Mouse (Mus musculus): ENCODE data around the gene Iqca. TPM values are rescaled to one million over a fixed set of nuclear protein-coding genes. Genes with fewer than 3 reads are reported as not detected.
A peak's percentile ranks its signal among the peaks of the same experiment; 100 is the strongest.

The Iqca gene
- polyA plus RNA-seq, 1 experiment from 2014 or later, result 0.20 TPM

DNA sequence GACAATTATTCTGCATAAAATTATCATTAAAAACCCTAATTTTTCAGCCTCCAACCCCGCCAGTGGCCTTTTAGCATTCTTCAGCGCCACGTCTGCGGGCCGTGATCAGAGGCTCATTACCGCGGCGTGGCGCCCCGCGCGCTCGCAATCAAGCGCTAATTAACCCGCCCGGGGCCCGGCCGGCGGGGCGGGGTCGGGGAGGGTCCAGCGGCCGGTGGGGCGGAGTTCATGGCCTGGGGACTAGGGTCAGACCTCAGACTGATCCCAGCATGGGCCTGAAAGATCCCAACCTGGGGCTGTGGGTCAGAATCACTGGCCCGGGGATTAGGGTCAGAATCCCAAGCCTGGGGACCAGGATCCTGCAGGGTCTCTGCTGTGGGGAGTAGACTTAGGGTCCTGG is 160.9 kb downstream of the Iqca start:
- H3K27me3 ChIP-seq (replicated peaks; ENCODE audit: low read depth, poor library complexity, severe bottlenecking), result peaks cover 91% of the 10 kb centered on the region
- no peaks in the 10 kb centered on the region for H3K9me3 ChIP-seq
- no peak overlapping the region for H3K27ac ChIP-seq (replicated peaks)
- under 1% methylated on average over 25 of the region's 25 CpGs for WGBS
- H3K4me1 ChIP-seq, result peaks cover 19% of the 10 kb centered on the region
- H3K36me3 ChIP-seq (replicated peaks), result no peaks in the 10 kb centered on the region
- peak overlapping the region; percentile 51 for H3K4me3 ChIP-seq
- DNase-seq (ENCODE audit: low spot score), result peak; percentile 52

Other genes starting within 250 kb of the Iqca start
- gene Gbx2, start 222.2 kb downstream of the Iqca start, polyA plus RNA-seq (2016; fragmentation: Nextera tagmentation; extraction: Ambion mirVana), result 8.7 and 11.1 TPM in 2 replicates
- 0.05 TPM in 1 of 2 replicates, not detected in the other for gene Asb18, start 138.7 kb downstream of the Iqca start, polyA plus RNA-seq (2016; fragmentation: Nextera tagmentation; extraction: Ambion mirVana)
- gene Ackr3, start 50.6 kb upstream of the Iqca start, polyA plus RNA-seq (2016; fragmentation: Nextera tagmentation; extraction: Ambion mirVana), result 20.0 and 22.4 TPM in 2 replicates

All from embryonic facial prominence, embryonic 10.5 days (tissue).